Mouse (Mus musculus) small intestine, adult 2 months (tissue): ENCODE results near the gene Tshb. TPM values are rescaled to one million over a fixed set of nuclear protein-coding genes. Genes with fewer than 3 reads are reported as not detected.
A peak's percentile ranks its signal among the peaks of the same experiment; 100 is the strongest.

ENCODE experiments used
- H3K27ac ChIP-seq: fragments of 200-500 bp; 2 replicates; pipeline ENCODE4 v1.5.1; 2012; ENCODE audit warnings: low read depth, low read length, control low read depth, inconsistent platforms; ENCODE audit not compliant: insufficient read depth
- H3K27me3 ChIP-seq: fragments of 200-500 bp; 2 replicates; pipeline ENCODE4 v1.6.1; 2012; ENCODE audit warnings: mild to moderate bottlenecking, moderate library complexity, low read length, inconsistent platforms; ENCODE audit not compliant: control insufficient read depth, insufficient read depth
- H3K36me3 ChIP-seq: fragments of 200-500 bp; 2 replicates; pipeline ENCODE4 v1.6.1; 2012; ENCODE audit warnings: mild to moderate bottlenecking, low read length, control low read depth, inconsistent platforms; ENCODE audit not compliant: control insufficient read depth, insufficient read depth
- H3K4me1 ChIP-seq: fragments of 200-500 bp; 2 replicates; pipeline ENCODE4 v1.6.1; 2012; ENCODE audit warnings: low read length, inconsistent platforms, mixed read lengths; ENCODE audit not compliant: control insufficient read depth, insufficient read depth, insufficient read length
- H3K4me3 ChIP-seq: fragments of 200-500 bp; 2 replicates; pipeline ENCODE4 v1.5.1; 2012; ENCODE audit warnings: low read depth, mild to moderate bottlenecking, control low read depth, inconsistent platforms, low read length, moderate library complexity
- CTCF ChIP-seq: fragments of 200-500 bp; IDR thresholded peaks from 2 replicates; pipeline ENCODE4 v1.5.1; 2012; ENCODE audit warnings: low read depth, mild to moderate bottlenecking, control low read depth, inconsistent platforms, low read length, moderate library complexity, mixed read lengths; ENCODE audit not compliant: insufficient replicate concordance, insufficient read length; ENCODE audit errors: extremely low read depth
- POLR2A ChIP-seq: fragments of 200-500 bp; IDR thresholded peaks from 2 replicates; pipeline ENCODE4 v1.6.1; 2012; ENCODE audit warnings: low read depth, mild to moderate bottlenecking, control low read depth, inconsistent platforms, low read length, moderate library complexity
- WGBS: fragments of 180-500 bp; shearing (Covaris S2); methylation state at CpG from one replicate; pipeline ENCODE4 v1.1.7; 2018; 5-methylcytosine and 5-hydroxymethylcytosine counted together
- polyA plus RNA-seq: library from polyadenylated mRNA; depleted of rRNA; stranded (reverse); fragments of >200 nt; gene quantifications from 2 replicates; pipeline ENCODE4 v1.2.3, GENCODE M21; 2012

Gene Tshb
- polyA plus RNA-seq, 1 experiment = not detected

DNA sequence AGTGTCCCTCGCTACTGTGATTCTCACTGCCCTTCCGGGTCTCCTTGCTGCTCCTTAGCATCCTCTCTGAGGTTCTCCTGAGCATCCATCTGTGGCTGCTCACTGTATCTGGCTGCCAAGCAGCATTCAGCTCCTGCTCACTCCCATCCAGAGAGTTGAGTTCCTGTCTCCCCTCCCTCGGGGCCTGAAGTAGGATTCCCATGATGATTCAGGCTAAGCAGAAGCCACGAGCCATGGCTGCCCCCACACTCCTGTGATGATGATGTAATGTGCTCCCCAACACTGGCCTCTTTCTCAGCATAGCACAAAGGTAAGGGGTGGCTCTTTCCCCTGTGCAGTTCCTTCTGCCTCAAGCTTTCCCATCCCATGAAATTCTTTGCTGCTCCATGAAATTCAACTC is 36.3 kb downstream of the Tshb start:
- TF ChIP-seq CTCF (no peak), POLR2A (no peak)
- H3K4me3 ChIP-seq = no peak overlapping the region
- no peaks in the 10 kb centered on the region for H3K27me3 ChIP-seq
- WGBS = 79% methylated on average over 4 of the region's 4 CpGs
- H3K36me3 ChIP-seq = no peaks in the 10 kb centered on the region
- no peaks in the 10 kb centered on the region for H3K4me1 ChIP-seq
- H3K27ac ChIP-seq = no peak overlapping the region

DNA sequence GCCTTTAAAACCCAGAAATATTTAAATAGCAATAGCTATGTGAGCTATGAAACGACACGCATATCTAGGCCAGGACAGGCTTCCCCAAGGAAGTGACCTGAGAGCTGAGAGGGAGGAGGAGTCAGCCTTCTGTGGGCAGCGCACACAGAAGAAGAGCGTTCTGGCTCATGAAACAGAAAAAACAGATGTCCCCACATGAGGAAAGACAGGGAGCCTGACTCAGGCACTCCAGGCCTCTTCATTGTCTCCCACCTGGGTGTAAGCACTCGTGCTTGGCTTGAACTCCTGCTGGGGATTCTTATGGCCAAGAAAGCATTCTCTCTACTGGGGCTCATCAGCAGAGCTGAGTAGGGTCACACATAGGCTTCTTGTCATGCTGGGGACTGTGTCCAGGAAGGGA is 37.9 kb downstream of the Tshb start:
- WGBS = 53% methylated on average over 5 of the region's 5 CpGs
- TF ChIP-seq CTCF (no peak), POLR2A (no peak)
- no peaks in the 10 kb centered on the region for H3K36me3 ChIP-seq
- H3K27ac ChIP-seq = 0 out of 2 replicates have a peak overlapping the region, but pooled peaks have one; percentile 37
- no peaks in the 10 kb centered on the region for H3K4me1 ChIP-seq
- no peak overlapping the region for H3K4me3 ChIP-seq
- H3K27me3 ChIP-seq = no peaks in the 10 kb centered on the region

DNA sequence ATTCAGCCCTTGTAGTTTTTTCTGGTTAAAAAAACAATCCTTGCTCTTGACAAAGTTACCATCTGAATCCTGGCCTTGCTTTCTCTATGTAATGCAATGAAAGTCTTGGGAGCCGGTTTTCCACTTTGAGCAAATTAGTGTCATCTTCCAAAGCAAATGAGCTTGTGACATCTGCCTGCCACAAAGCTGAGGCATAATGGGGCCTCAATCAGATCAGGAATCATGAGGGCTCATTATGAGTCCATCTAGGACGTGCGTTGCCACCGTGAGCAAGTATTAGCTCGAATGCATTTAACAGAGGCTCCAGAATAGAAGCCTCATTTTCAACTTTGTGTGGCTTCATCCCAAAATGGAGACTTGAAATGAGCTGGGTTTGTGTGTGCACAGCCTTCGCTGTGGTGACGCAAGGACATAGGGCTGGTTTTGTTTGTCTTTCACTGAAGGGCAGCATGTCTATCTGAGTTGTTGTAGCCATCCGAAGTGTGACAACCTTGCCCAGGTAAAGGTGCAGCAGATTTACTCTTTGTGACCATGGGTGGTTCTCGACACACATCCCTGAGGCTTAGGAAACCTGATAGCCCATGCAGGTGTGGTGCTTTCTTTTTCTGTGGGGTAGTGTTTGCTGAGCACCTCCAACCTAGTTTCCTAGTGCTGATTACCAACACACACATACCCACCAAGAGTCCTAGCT is 38.6 kb downstream of the Tshb start:
- Histone ChIP-seq H3K27me3 (no peaks in the 10 kb centered on the region), H3K4me1 (no peaks in the 10 kb centered on the region), H3K4me3 (no peak overlapping the region), H3K27ac (no peak overlapping the region), H3K36me3 (no peaks in the 10 kb centered on the region)
- TF ChIP-seq POLR2A = no peak
- TF ChIP-seq CTCF = no peak
- 82% methylated on average over 9 of the region's 9 CpGs for WGBS

GRCm38 (mm10) chr3:102743202-102743601 is 39.3 kb downstream of the Tshb start:
- TF ChIP-seq CTCF = no peak
- TF ChIP-seq POLR2A = no peak
- H3K36me3 ChIP-seq = no peaks in the 10 kb centered on the region
- 38% methylated on average over 4 of the region's 4 CpGs for WGBS

GRCm38 (mm10) chr3:102742725-102743124 is 39.8 kb downstream of the Tshb start:
- no peak for TF ChIP-seq POLR2A
- no peak for TF ChIP-seq CTCF
- 67% methylated on average over 4 of the region's 4 CpGs for WGBS
- Histone ChIP-seq H3K36me3 (no peaks in the 10 kb centered on the region), H3K4me1 (no peaks in the 10 kb centered on the region), H3K4me3 (no peak overlapping the region), H3K27ac (0 out of 2 replicates have a peak overlapping the region, but pooled peaks have one; percentile 11), H3K27me3 (no peaks in the 10 kb centered on the region)

More at GRCm38 (mm10) chr3:102743202-102743601, 39.3 kb downstream of the Tshb start:
- Histone ChIP-seq H3K27ac (no peak overlapping the region), H3K27me3 (no peaks in the 10 kb centered on the region), H3K4me3 (no peak overlapping the region), H3K4me1 (no peaks in the 10 kb centered on the region)

DNA sequence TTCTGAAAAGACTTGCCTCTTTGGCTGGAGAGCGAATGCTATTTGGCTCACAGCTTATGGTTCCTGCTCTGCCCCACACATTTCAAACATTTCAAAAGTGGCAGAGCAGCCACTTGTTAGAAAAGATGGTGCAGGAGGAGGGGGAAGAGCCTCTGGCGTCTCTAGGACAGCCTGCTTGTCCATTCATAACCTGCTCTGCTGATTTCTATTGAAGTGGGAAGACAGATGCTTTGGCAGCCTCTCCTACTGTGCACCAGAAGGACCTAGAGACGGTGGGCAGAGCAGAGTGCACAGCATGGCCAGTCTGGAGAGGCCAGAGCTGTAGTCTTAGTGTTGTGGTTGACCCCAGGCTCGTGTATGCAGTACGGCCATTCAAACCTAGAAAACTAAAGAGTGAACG is 43.6 kb downstream of the Tshb start:
- peak overlapping the region; percentile 42; the same call in 1 of the 2 replicates for H3K27ac ChIP-seq
- H3K4me3 ChIP-seq = no peak overlapping the region
- H3K36me3 ChIP-seq = no peaks in the 10 kb centered on the region
- H3K27me3 ChIP-seq = peaks cover 14% of the 10 kb centered on the region; the same call in 1 of the 2 replicates
- 73% methylated on average over 6 of the region's 6 CpGs for WGBS
- TF ChIP-seq CTCF (no peak), POLR2A (no peak)
- peaks cover 3% of the 10 kb centered on the region; the same call in 1 of the 2 replicates for H3K4me1 ChIP-seq

DNA sequence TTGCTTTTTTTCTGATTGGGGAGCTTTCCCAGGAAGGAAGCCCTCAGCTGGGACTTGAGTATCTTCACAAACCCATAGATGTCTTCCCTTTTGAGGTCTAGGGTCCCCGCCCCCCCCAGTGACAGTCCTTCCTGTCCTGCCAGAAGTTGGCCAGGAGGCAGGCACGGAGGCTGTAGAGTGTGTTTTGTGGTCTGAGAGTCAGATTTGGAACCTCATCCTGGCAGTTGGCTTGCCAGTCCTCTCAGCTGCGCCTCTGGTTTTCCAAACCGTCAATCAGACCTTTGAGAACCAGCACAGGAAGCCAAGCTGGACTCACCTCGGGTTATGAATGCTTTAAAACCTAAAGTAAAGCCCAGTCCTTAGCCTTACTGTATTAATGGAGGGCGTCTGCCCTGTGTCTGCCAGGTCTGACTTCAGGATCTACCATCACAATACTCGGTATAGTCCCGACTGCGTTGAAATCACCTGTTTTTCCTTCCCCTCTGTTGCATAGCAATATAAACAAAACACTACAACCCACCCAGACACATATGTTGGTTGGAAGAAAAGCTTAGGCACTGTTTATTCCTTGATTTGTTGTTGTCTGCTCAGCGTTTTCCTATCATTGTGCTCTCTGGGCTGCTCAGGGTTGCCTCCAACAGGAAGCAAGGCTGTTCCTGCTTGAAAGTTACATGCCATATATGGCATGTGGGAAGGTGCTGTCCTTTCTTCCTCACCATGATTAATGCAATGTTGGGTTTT is 44.2 kb downstream of the Tshb start:
- WGBS = 57% methylated on average over 10 of the region's 10 CpGs
- Histone ChIP-seq H3K4me1 (peaks cover 3% of the 10 kb centered on the region; the same call in 1 of the 2 replicates), H3K27ac (peak overlapping the region; percentile 52), H3K4me3 (no peak overlapping the region), H3K27me3 (peaks cover 14% of the 10 kb centered on the region; the same call in 1 of the 2 replicates), H3K36me3 (no peaks in the 10 kb centered on the region)
- no peak for TF ChIP-seq CTCF
- no peak for TF ChIP-seq POLR2A
